ENCODE assay signal across 14 mouse cellular contexts in the genomic region with DNA sequence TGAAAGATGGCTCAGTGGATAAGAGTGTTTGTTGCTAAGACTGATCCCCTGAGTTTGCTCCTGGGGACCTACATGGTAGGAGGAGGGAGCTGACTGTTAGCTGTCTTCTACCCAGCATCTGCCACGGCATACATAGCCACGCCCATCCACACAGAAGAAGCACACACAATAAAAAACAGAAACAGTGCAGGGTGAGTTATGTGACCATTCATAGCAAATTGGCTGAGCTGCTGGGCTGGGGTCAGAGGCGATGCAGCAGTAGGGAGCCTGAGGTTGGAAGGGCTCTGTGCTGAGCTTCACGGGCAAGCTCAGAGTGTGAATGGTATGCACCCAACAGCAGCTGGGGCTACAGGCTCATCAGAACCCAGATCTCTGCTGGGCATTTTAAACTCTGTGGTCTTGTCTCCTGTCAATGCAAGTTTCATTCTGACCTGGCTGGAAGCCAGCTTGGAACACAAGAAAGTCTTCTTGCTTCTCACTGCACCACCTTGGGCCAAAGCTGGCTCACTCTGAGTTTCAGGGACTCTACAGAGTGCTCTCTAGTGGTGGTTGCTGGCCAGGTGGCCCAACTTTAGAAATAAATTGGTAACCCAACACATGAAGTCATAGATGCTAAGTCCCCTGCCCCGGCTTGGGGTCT. TPM values are rescaled to one million over a fixed set of nuclear protein-coding genes. Genes with fewer than 3 reads are reported as not detected.
DNase-seq lines count a peak whose midpoint lies in the region; ATAC-seq and TF ChIP-seq lines count a peak whose summit lies in the region.
"Had no signal": no experiment of that assay in that cellular context is flagged by ENCODE, and none has a peak within 500 bp of the region (broad histone marks: within the 10 kb centered on the region; RNA-seq: fewer than 3 reads in every experiment).

No protein-coding gene starts in this region.

- H3K4me2 ChIP-seq in forebrain, embryonic 12.5 days: no peak overlapping the region
- no peak overlapping the region for H3K4me2 ChIP-seq in midbrain, embryonic 13.5 days (replicated peaks)
- no peak overlapping the region for H3K4me2 ChIP-seq in midbrain, postnatal 0 days (ENCODE audit: low read depth, low read length, poor library complexity, severe bottlenecking)
- H3K4me2 ChIP-seq in neural tube, embryonic 11.5 days (ENCODE audit: low read depth): no peak overlapping the region
- H3K4me2 ChIP-seq: forebrain, embryonic 15.5 days; liver, embryonic 15.5 days had no signal

- H3K27ac ChIP-seq in forebrain, embryonic 12.5 days: 0 out of 2 replicates have a peak overlapping the region, but pooled peaks have one; percentile 19
- H3K27ac ChIP-seq in forebrain, embryonic 10.5 days: no peak overlapping the region
- H3K27ac ChIP-seq in midbrain, embryonic 13.5 days: peak overlapping the region; percentile 51; the same call in 1 of the 2 replicates
- no peak overlapping the region for H3K27ac ChIP-seq in midbrain, postnatal 0 days (ENCODE audit: low read depth, low read length)
- H3K27ac ChIP-seq in neural tube, embryonic 11.5 days (ENCODE audit: low read depth, low read length): peak overlapping the region; percentile 80
- H3K27ac ChIP-seq: forebrain, embryonic 15.5 days; liver, embryonic 15.5 days had no signal

- WGBS in forebrain, embryonic 12.5 days: 62% methylated on average over 5 of the region's 5 CpGs
- 78% methylated on average over 5 of the region's 5 CpGs for WGBS in forebrain, embryonic 10.5 days
- WGBS in midbrain, embryonic 13.5 days: 50% methylated on average over 5 of the region's 5 CpGs
- 45% methylated on average over 5 of the region's 5 CpGs for WGBS in midbrain, postnatal 0 days
- WGBS in neural tube, embryonic 11.5 days: 29% methylated on average over 5 of the region's 5 CpGs

- no peak overlapping the region for H3K4me3 ChIP-seq in forebrain, embryonic 12.5 days (replicated peaks)
- H3K4me3 ChIP-seq in forebrain, embryonic 10.5 days: no peak overlapping the region
- no peak overlapping the region for H3K4me3 ChIP-seq in midbrain, embryonic 13.5 days (replicated peaks)
- H3K4me3 ChIP-seq in midbrain, postnatal 0 days (ENCODE audit: low read depth, low read length): no peak overlapping the region
- no peak overlapping the region for H3K4me3 ChIP-seq in neural tube, embryonic 11.5 days (ENCODE audit: low read depth, low read length)
- H3K4me3 ChIP-seq: forebrain, embryonic 15.5 days; liver, embryonic 15.5 days had no signal

- peaks cover 93% of the 10 kb centered on the region for H3K27me3 ChIP-seq in forebrain, embryonic 12.5 days
- H3K27me3 ChIP-seq in forebrain, embryonic 10.5 days (ENCODE audit: poor library complexity, severe bottlenecking): peaks cover 100% of the 10 kb centered on the region
- peaks cover 11% of the 10 kb centered on the region; the same call in 1 of the 2 replicates for H3K27me3 ChIP-seq in midbrain, embryonic 13.5 days
- H3K27me3 ChIP-seq in midbrain, postnatal 0 days (ENCODE audit: insufficient read depth, low read length): no peaks in the 10 kb centered on the region
- peaks cover 9% of the 10 kb centered on the region for H3K27me3 ChIP-seq in neural tube, embryonic 11.5 days (ENCODE audit: control insufficient read depth, insufficient read depth, low read length)

- H3K36me3 ChIP-seq in forebrain, embryonic 12.5 days (replicated peaks): no peaks in the 10 kb centered on the region
- no peaks in the 10 kb centered on the region for H3K36me3 ChIP-seq in forebrain, embryonic 10.5 days (replicated peaks)
- H3K36me3 ChIP-seq in midbrain, embryonic 13.5 days: no peaks in the 10 kb centered on the region
- no peaks in the 10 kb centered on the region for H3K36me3 ChIP-seq in midbrain, postnatal 0 days (ENCODE audit: insufficient read depth, low read length)
- no peaks in the 10 kb centered on the region for H3K36me3 ChIP-seq in neural tube, embryonic 11.5 days (ENCODE audit: control insufficient read depth, insufficient read depth, low read length)
- H3K36me3 ChIP-seq: forebrain, embryonic 15.5 days; liver, embryonic 15.5 days had no signal

- no peak overlapping the region for H3K9ac ChIP-seq in forebrain, embryonic 12.5 days
- no peak overlapping the region for H3K9ac ChIP-seq in midbrain, embryonic 13.5 days (replicated peaks)
- no peak overlapping the region for H3K9ac ChIP-seq in midbrain, postnatal 0 days (replicated peaks; ENCODE audit: low read length, poor library complexity, severe bottlenecking)
- H3K9ac ChIP-seq in neural tube, embryonic 11.5 days (ENCODE audit: low read length): peak overlapping the region; percentile 18; the same call in 1 of the 2 replicates
- H3K9ac ChIP-seq: forebrain, embryonic 15.5 days; liver, embryonic 15.5 days had no signal

- ATAC-seq in forebrain, embryonic 12.5 days (ENCODE audit: low FRiP score): no peak
- ATAC-seq in midbrain, embryonic 13.5 days: no peak
- no peak for ATAC-seq in midbrain, postnatal 0 days (ENCODE audit: low FRiP score)
- ATAC-seq in neural tube, embryonic 11.5 days (ENCODE audit: insufficient read depth, low FRiP score, low TSS enrichment): peak; percentile 10; the same call in 1 of the 2 replicates
- no peak for ATAC-seq in granulocyte monocyte progenitor cell, adult 5-6 weeks (replicated peaks; ENCODE audit: poor library complexity, severe bottlenecking)
- ATAC-seq: forebrain, embryonic 15.5 days had no signal

- DNase-seq in forebrain, embryonic 10.5 days (ENCODE audit: extremely low spot score, low spot score): no peak
- DNase-seq in midbrain, postnatal 0 days (ENCODE audit: low spot score): no peak
- peak; percentile 47 for DNase-seq in NIH3T3 (ENCODE audit: low read depth)
- peak; percentile 52 for DNase-seq in neural tube, embryonic 11.5 days (ENCODE audit: low spot score)
- DNase-seq in adrenal gland, postnatal 25 days: no peak
- DNase-seq: adrenal gland, postnatal 10 days; cerebellum, adult 11 months; gastrocnemius, postnatal 25 days; kidney, adult 18-20 months had no signal

- TF ChIP-seq CTCF in midbrain, postnatal 0 days (IDR thresholded peaks at IDR 0.05): no peak; the same call in 1 of the 2 replicates

- no peaks in the 10 kb centered on the region for H3K9me3 ChIP-seq in forebrain, embryonic 12.5 days
- no peaks in the 10 kb centered on the region for H3K9me3 ChIP-seq in forebrain, embryonic 10.5 days
- no peaks in the 10 kb centered on the region for H3K9me3 ChIP-seq in midbrain, embryonic 13.5 days
- no peaks in the 10 kb centered on the region for H3K9me3 ChIP-seq in midbrain, postnatal 0 days (ENCODE audit: low read length)
- H3K9me3 ChIP-seq in neural tube, embryonic 11.5 days (ENCODE audit: control insufficient read depth, low read length): no peaks in the 10 kb centered on the region
- H3K9me3 ChIP-seq: forebrain, embryonic 15.5 days; liver, embryonic 15.5 days had no signal

- H3K4me1 ChIP-seq in forebrain, embryonic 12.5 days: peaks cover 51% of the 10 kb centered on the region
- H3K4me1 ChIP-seq in forebrain, embryonic 10.5 days: peaks cover 46% of the 10 kb centered on the region
- peaks cover 52% of the 10 kb centered on the region for H3K4me1 ChIP-seq in midbrain, embryonic 13.5 days (replicated peaks)
- H3K4me1 ChIP-seq in midbrain, postnatal 0 days (ENCODE audit: insufficient read depth, low read length): no peaks in the 10 kb centered on the region; the same call in 1 of the 2 replicates
- peaks cover 49% of the 10 kb centered on the region for H3K4me1 ChIP-seq in neural tube, embryonic 11.5 days (ENCODE audit: control insufficient read depth, insufficient read depth, low read length)

RNA-seq across cellular contexts. Expression of a gene that starts 19.0 kb away (rescaled TPM):
- polyA plus RNA-seq in forebrain, embryonic 12.5 days (2016; fragmentation: Nextera tagmentation; extraction: Ambion mirVana): 9.4 and 10.1 TPM in 2 replicates
- polyA plus RNA-seq in forebrain, embryonic 10.5 days (2016; fragmentation: Nextera tagmentation; extraction: Ambion mirVana): 15.0 and 16.3 TPM in 2 replicates
- 14.6 and 20.7 TPM in 2 replicates for polyA plus RNA-seq in midbrain, embryonic 13.5 days (2015; fragmentation: Nextera tagmentation; extraction: Ambion mirVana)
- total RNA-seq in midbrain, postnatal 0 days (2014; rRNA removed): 21.4 and 28.0 TPM in 2 replicates
- 22.8 and 26.0 TPM in 2 replicates for polyA plus RNA-seq in midbrain, postnatal 0 days (2015; fragmentation: Nextera tagmentation; extraction: Ambion mirVana)
- 17.5 and 20.2 TPM in 2 replicates for polyA plus RNA-seq in neural tube, embryonic 11.5 days (2014; fragmentation: Nextera tagmentation; extraction: Ambion mirVana)
- total RNA-seq in granulocyte monocyte progenitor cell, adult 5-6 weeks (2014; fragmentation: Nextera tagmentation): 15.2 and 20.0 TPM in 2 replicates
- 4.5 and 6.7 TPM in 2 replicates for total RNA-seq in granulocyte monocyte progenitor cell, adult 5-6 weeks (2017)
- 11.3 and 11.6 TPM in 2 replicates for total RNA-seq in adrenal gland, postnatal 25 days (2021)

RNA-seq across cellular contexts. Expression of a gene that starts 30.1 kb away (rescaled TPM):
- polyA plus RNA-seq in forebrain, embryonic 12.5 days (2016; fragmentation: Nextera tagmentation; extraction: Ambion mirVana): 13.6 and 14.9 TPM in 2 replicates
- 15.9 and 17.4 TPM in 2 replicates for polyA plus RNA-seq in forebrain, embryonic 10.5 days (2016; fragmentation: Nextera tagmentation; extraction: Ambion mirVana)
- 21.4 and 23.1 TPM in 2 replicates for polyA plus RNA-seq in midbrain, embryonic 13.5 days (2015; fragmentation: Nextera tagmentation; extraction: Ambion mirVana)
- 66.9 and 73.5 TPM in 2 replicates for total RNA-seq in midbrain, postnatal 0 days (2014; rRNA removed)
- 30.7 and 32.6 TPM in 2 replicates for polyA plus RNA-seq in midbrain, postnatal 0 days (2015; fragmentation: Nextera tagmentation; extraction: Ambion mirVana)
- polyA plus RNA-seq in neural tube, embryonic 11.5 days (2014; fragmentation: Nextera tagmentation; extraction: Ambion mirVana): 21.9 and 23.9 TPM in 2 replicates
- 17.0 and 24.9 TPM in 2 replicates for total RNA-seq in granulocyte monocyte progenitor cell, adult 5-6 weeks (2014; fragmentation: Nextera tagmentation)
- 17.8 and 21.1 TPM in 2 replicates for total RNA-seq in granulocyte monocyte progenitor cell, adult 5-6 weeks (2017)
- 27.4 and 39.2 TPM in 2 replicates for total RNA-seq in adrenal gland, postnatal 25 days (2021)

RNA-seq across cellular contexts. Expression of a gene that starts 39.1 kb away (rescaled TPM):
- 118 and 133 TPM in 2 replicates for polyA plus RNA-seq in forebrain, embryonic 12.5 days (2016; fragmentation: Nextera tagmentation; extraction: Ambion mirVana)
- 124 and 125 TPM in 2 replicates for polyA plus RNA-seq in forebrain, embryonic 10.5 days (2016; fragmentation: Nextera tagmentation; extraction: Ambion mirVana)
- 74.4 and 76.0 TPM in 2 replicates for polyA plus RNA-seq in midbrain, embryonic 13.5 days (2015; fragmentation: Nextera tagmentation; extraction: Ambion mirVana)
- 77.0 and 102 TPM in 2 replicates for total RNA-seq in midbrain, postnatal 0 days (2014; rRNA removed)
- polyA plus RNA-seq in midbrain, postnatal 0 days (2015; fragmentation: Nextera tagmentation; extraction: Ambion mirVana): 72.0 and 90.9 TPM in 2 replicates
- 74.6 and 78.9 TPM in 2 replicates for polyA plus RNA-seq in neural tube, embryonic 11.5 days (2014; fragmentation: Nextera tagmentation; extraction: Ambion mirVana)
- 56.8 and 92.7 TPM in 2 replicates for total RNA-seq in granulocyte monocyte progenitor cell, adult 5-6 weeks (2014; fragmentation: Nextera tagmentation)
- total RNA-seq in granulocyte monocyte progenitor cell, adult 5-6 weeks (2017): 96.9 and 104 TPM in 2 replicates
- total RNA-seq in adrenal gland, postnatal 25 days (2021): 51.0 and 66.3 TPM in 2 replicates

RNA-seq across cellular contexts. Expression of a gene that starts 47.5 kb away (rescaled TPM):
- 16.5 and 19.4 TPM in 2 replicates for polyA plus RNA-seq in forebrain, embryonic 12.5 days (2016; fragmentation: Nextera tagmentation; extraction: Ambion mirVana)
- 7.9 and 8.6 TPM in 2 replicates for polyA plus RNA-seq in forebrain, embryonic 10.5 days (2016; fragmentation: Nextera tagmentation; extraction: Ambion mirVana)
- 29.5 and 32.5 TPM in 2 replicates for polyA plus RNA-seq in midbrain, embryonic 13.5 days (2015; fragmentation: Nextera tagmentation; extraction: Ambion mirVana)
- total RNA-seq in midbrain, postnatal 0 days (2014; rRNA removed): 111 and 128 TPM in 2 replicates
- 48.5 and 50.2 TPM in 2 replicates for polyA plus RNA-seq in midbrain, postnatal 0 days (2015; fragmentation: Nextera tagmentation; extraction: Ambion mirVana)
- 20.5 and 20.8 TPM in 2 replicates for polyA plus RNA-seq in neural tube, embryonic 11.5 days (2014; fragmentation: Nextera tagmentation; extraction: Ambion mirVana)
- 5.1 and 6.8 TPM in 2 replicates for total RNA-seq in granulocyte monocyte progenitor cell, adult 5-6 weeks (2014; fragmentation: Nextera tagmentation)
- 6.3 and 6.6 TPM in 2 replicates for total RNA-seq in granulocyte monocyte progenitor cell, adult 5-6 weeks (2017)
- 40.9 and 42.2 TPM in 2 replicates for total RNA-seq in adrenal gland, postnatal 25 days (2021)

Comparison
In these comparisons a context has a peak if more than half of its experiments do, and no peak if none do; other contexts are left out.
1. H3K27ac ChIP-seq: peak in forebrain, embryonic 12.5 days (single experiment), midbrain, embryonic 13.5 days (single experiment) and neural tube, embryonic 11.5 days (single experiment); none in forebrain, embryonic 10.5 days (single experiment) and midbrain, postnatal 0 days (single experiment).
2. DNase-seq: peak in NIH3T3 (single experiment) and neural tube, embryonic 11.5 days (single experiment); none in forebrain, embryonic 10.5 days (single experiment), midbrain, postnatal 0 days (single experiment) and adrenal gland, postnatal 25 days (single experiment).